Mouse (Mus musculus) limb, embryonic 12.5 days (tissue): ENCODE measurements around the gene Sv2c. TPM values are rescaled to one million over a fixed set of nuclear protein-coding genes. Genes with fewer than 3 reads are reported as not detected.

Experiments
- polyA plus RNA-seq: library from polyadenylated mRNA; unstranded; fragments of >200 nt; fragmentation: Nextera tagmentation; extraction: Ambion mirVana; gene quantifications from 2 replicates; pipeline ENCODE4 v1.2.1, GENCODE M21; 2016

Gene Sv2c
- polyA plus RNA-seq, 1 experiment from 2014 or later, result 1.5 TPM

Other genes starting within 250 kb of the Sv2c start
- gene Iqgap2, start 240.7 kb downstream of the Sv2c start, polyA plus RNA-seq, result 12.1 and 12.9 TPM in 2 replicates
- 28.1 and 34.0 TPM in 2 replicates for gene Gm20075, start 51.2 kb downstream of the Sv2c start, polyA plus RNA-seq
- 0.25 TPM in 1 of 2 replicates, not detected in the other for gene Gm17190, start 50.5 kb downstream of the Sv2c start, polyA plus RNA-seq